Mouse (Mus musculus) midbrain, embryonic 13.5 days (tissue): Measurements from ENCODE around the gene Fthl17d. TPM values are rescaled to one million over a fixed set of nuclear protein-coding genes. Genes with fewer than 3 reads are reported as not detected.
A peak's percentile ranks its signal among the peaks of the same experiment; 100 is the strongest.
"Not testable (repeated sequence)": the region's sequence is repeated elsewhere in the genome, so short reads cannot be mapped to it uniquely, and the experiment has no call there.

Experiments
- ATAC-seq: fragments of 200-750 bp; cut with Nextera tagmentation; 2 replicates; pipeline ENCODE4 v1.8.0; 2017; ENCODE audit warnings: mild to moderate bottlenecking, moderate TSS enrichment, moderate library complexity
- H3K27ac ChIP-seq: fragments of 300-500 bp; sonication (generic); 2 replicates; pipeline ENCODE4 v1.5.1; 2015; ENCODE audit warnings: inconsistent platforms, mild to moderate bottlenecking, moderate library complexity
- H3K27me3 ChIP-seq: fragments of 300-500 bp; sonication (generic); 2 replicates; pipeline ENCODE4 v1.6.1; 2015; ENCODE audit warnings: mild to moderate bottlenecking, inconsistent platforms
- H3K36me3 ChIP-seq: fragments of 300-500 bp; sonication (generic); 2 replicates; pipeline ENCODE4 v1.6.1; 2015; ENCODE audit warnings: mild to moderate bottlenecking, inconsistent platforms
- H3K4me1 ChIP-seq: fragments of 300-500 bp; sonication (generic); replicated peaks from 2 replicates; pipeline ENCODE4 v1.6.1; 2015; ENCODE audit warnings: inconsistent platforms
- H3K4me2 ChIP-seq: fragments of 300-500 bp; sonication (generic); replicated peaks from 2 replicates; pipeline ENCODE4 v1.6.1; 2015; ENCODE audit warnings: moderate library complexity, mild to moderate bottlenecking, inconsistent platforms
- H3K4me3 ChIP-seq: fragments of 300-500 bp; sonication (generic); replicated peaks from 2 replicates; pipeline ENCODE4 v1.5.1; 2015; ENCODE audit warnings: mild to moderate bottlenecking, inconsistent platforms
- H3K9ac ChIP-seq: fragments of 300-500 bp; sonication (generic); replicated peaks from 2 replicates; pipeline ENCODE4 v1.6.1; 2015; ENCODE audit warnings: mild to moderate bottlenecking, inconsistent platforms
- H3K9me3 ChIP-seq: fragments of 300-500 bp; sonication (generic); 2 replicates; pipeline ENCODE4 v1.6.1; 2016; ENCODE audit warnings: mild to moderate bottlenecking, inconsistent platforms
- WGBS: fragments of 180-500 bp; shearing (Covaris S2); methylation state at CpG from one replicate; pipeline ENCODE4 v1.1.7; 2015; 5-methylcytosine and 5-hydroxymethylcytosine counted together
- polyA plus RNA-seq: library from polyadenylated mRNA; unstranded; fragments of >200 nt; fragmentation: Nextera tagmentation; extraction: Ambion mirVana; gene quantifications from 2 replicates; pipeline ENCODE4 v1.2.1, GENCODE M21; 2015

Fthl17d gene
- not detected in 2 replicates for polyA plus RNA-seq

DNA sequence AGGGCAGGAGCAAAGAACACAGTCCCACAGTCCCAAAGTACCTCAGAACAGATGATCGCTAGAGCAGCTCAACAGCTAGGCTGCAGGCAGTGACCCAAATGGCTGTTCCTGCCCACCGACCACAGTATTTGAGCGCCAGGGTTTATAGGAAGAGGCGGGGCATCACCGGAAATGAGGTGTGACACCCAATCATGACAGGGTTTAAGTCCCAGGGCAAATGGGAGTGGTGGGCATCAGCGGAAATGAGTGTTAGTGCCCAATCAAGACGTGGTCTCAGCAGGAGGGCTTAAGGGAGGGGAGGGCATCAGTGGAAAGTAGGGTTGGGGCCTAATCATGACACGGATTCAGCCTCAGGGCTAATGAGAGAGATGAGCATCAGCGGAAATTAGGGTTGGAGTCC lies at the start of gene Fthl17d:
Fthl17d (minus strand) TSS at position 101 of the 400 bp plus-strand sequence.
- not testable (repeated sequence) for H3K4me3 ChIP-seq, H3K27ac ChIP-seq, H3K4me1 ChIP-seq, H3K9ac ChIP-seq, H3K36me3 ChIP-seq, H3K4me2 ChIP-seq, H3K9me3 ChIP-seq, H3K27me3 ChIP-seq, ATAC-seq
- WGBS: no CpG with 5 or more reads among the region's 9 CpGs

DNA sequence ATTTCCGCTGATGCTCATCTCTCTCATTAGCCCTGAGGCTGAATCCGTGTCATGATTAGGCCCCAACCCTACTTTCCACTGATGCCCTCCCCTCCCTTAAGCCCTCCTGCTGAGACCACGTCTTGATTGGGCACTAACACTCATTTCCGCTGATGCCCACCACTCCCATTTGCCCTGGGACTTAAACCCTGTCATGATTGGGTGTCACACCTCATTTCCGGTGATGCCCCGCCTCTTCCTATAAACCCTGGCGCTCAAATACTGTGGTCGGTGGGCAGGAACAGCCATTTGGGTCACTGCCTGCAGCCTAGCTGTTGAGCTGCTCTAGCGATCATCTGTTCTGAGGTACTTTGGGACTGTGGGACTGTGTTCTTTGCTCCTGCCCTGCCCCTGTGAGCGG lies 46.6 kb upstream of the Fthl17d start, which contains the start of gene Fthl17e:
Fthl17e (plus strand) TSS at position 301 of the 400 bp plus-strand sequence.
- no CpG with 5 or more reads among the region's 10 CpGs for WGBS
- not testable (repeated sequence) for H3K4me1 ChIP-seq, H3K4me2 ChIP-seq, H3K4me3 ChIP-seq, H3K36me3 ChIP-seq, ATAC-seq, H3K9ac ChIP-seq, H3K27me3 ChIP-seq, H3K9me3 ChIP-seq, H3K27ac ChIP-seq

DNA sequence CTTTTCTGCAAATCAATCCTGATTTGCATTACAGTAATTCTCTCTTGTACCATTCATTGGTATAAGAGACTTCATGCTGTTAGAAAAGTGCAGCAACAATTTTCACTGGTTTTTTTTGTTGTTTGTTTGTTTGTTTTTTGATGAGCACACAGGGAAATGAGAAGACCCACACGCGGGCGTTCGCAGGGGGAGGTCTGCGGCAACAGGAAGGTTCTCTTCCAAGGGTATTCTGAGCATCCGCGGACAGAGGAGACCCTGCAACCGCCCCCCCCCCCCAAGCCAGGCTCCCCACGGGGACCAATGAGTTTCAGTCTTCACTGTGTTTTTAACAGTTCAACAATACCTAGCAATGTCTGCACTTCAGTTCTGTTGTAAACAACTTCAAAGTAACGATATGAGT lies 32.9 kb upstream of the Fthl17d start:
- H3K27me3 ChIP-seq: no peaks in the 10 kb centered on the region
- ATAC-seq: no peak
- H3K4me2 ChIP-seq: no peak overlapping the region
- H3K4me1 ChIP-seq: no peaks in the 10 kb centered on the region
- 66% methylated on average over 10 of the region's 10 CpGs for WGBS
- H3K4me3 ChIP-seq: no peak overlapping the region
- no peak overlapping the region for H3K9ac ChIP-seq
- H3K36me3 ChIP-seq: no peaks in the 10 kb centered on the region
- no peaks in the 10 kb centered on the region for H3K9me3 ChIP-seq
- no peak overlapping the region for H3K27ac ChIP-seq

DNA sequence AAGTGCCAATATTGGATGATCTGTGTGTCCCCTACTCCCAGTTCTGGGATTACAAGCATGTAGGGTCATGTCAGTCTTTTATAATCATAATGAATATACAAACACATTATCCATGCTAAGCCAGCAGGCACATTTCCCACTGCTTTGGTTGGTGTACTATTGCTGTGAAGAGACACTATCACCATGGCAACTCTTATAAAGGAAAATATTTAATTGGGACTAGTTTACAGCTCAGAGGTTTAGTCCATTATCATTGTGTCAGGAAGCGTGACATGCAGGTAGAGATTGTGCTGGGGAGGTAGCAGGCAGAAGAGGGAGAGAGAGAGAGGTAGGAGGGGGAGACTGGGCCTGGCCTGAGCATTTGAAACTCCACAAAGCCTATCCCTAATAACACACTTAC lies 29.5 kb upstream of the Fthl17d start:
- Histone ChIP-seq H3K36me3 (no peaks in the 10 kb centered on the region), H3K9ac (no peak overlapping the region), H3K27me3 (no peaks in the 10 kb centered on the region), H3K27ac (no peak overlapping the region), H3K4me3 (no peak overlapping the region), H3K9me3 (no peaks in the 10 kb centered on the region), H3K4me2 (no peak overlapping the region), H3K4me1 (no peaks in the 10 kb centered on the region)
- ATAC-seq: no peak
- 36% methylated on average over 1 of the region's 1 CpGs for WGBS

DNA sequence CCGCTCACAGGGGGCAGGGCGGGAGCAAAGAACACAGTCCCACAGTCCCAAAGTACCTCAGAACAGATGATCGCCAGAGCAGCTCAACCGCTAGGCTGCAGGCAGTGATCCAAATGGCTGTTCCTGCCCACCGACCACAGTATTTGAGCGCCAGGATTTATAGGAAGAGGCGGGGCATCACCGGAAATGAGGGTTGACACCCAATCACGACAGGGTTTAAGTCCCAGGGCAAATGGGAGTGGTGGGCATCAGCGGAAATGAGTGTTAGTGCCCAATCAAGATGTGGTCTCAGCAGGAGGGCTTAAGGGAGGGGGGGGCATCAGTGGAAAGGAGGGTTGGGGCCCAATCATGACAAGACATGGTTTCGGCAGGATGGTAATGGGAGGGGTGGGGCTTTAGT lies 10.1 kb downstream of the Fthl17d start, which contains the start of gene Fthl17c:
Fthl17c (minus strand) TSS at position 101 of the 400 bp plus-strand sequence.
- not testable (repeated sequence) for ATAC-seq, H3K4me1 ChIP-seq, H3K27me3 ChIP-seq, H3K36me3 ChIP-seq, H3K9ac ChIP-seq, H3K27ac ChIP-seq, H3K9me3 ChIP-seq, H3K4me3 ChIP-seq, H3K4me2 ChIP-seq
- no CpG with 5 or more reads among the region's 11 CpGs for WGBS

DNA sequence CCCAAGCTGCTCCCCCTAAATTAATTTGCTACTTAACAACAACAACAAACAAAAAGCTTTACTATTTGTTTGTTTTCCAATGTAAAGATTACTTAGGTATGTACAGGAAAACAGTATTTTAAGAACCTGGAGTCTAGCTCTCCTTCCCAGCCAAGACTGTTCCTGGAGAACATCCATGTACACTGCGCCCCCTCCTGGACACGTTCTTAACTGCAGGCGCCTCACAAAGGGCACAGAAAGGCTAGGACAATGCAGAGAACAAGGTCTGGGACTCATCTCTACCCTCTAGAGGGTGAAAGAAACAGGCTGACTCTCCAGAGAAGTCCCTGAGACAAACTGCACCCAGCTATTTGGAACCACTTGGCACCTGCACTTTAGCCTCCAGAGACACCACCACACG lies 21.9 kb downstream of the Fthl17d start:
- 57% methylated on average over 4 of the region's 4 CpGs for WGBS
- not testable (repeated sequence) for H3K9ac ChIP-seq, ATAC-seq

DNA sequence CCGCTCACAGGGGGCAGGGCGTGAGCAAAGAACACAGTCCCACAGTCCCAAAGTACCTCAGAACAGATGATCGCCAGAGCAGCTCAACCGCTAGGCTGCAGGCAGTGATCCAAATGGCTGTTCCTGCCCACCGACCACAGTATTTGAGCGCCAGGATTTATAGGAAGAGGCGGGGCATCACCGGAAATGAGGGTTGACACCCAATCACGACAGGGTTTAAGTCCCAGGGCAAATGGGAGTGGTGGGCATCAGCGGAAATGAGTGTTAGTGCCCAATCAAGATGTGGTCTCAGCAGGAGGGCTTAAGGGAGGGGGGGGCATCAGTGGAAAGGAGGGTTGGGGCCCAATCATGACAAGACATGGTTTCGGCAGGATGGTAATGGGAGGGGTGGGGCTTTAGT lies 23.7 kb downstream of the Fthl17d start, which contains the start of gene Fthl17b:
Fthl17b (minus strand) TSS at position 101 of the 400 bp plus-strand sequence.
- H3K36me3 ChIP-seq, H3K9ac ChIP-seq, H3K4me1 ChIP-seq, H3K27me3 ChIP-seq, H3K4me3 ChIP-seq, H3K9me3 ChIP-seq, ATAC-seq, H3K27ac ChIP-seq, H3K4me2 ChIP-seq: not testable (repeated sequence)
- 94% methylated on average over 4 of the region's 11 CpGs for WGBS

More for the DNA sequence above, 21.9 kb downstream of the Fthl17d start:
- H3K4me3 ChIP-seq, H3K9me3 ChIP-seq, H3K36me3 ChIP-seq, H3K4me2 ChIP-seq, H3K27me3 ChIP-seq, H3K27ac ChIP-seq, H3K4me1 ChIP-seq: not testable (repeated sequence)

DNA sequence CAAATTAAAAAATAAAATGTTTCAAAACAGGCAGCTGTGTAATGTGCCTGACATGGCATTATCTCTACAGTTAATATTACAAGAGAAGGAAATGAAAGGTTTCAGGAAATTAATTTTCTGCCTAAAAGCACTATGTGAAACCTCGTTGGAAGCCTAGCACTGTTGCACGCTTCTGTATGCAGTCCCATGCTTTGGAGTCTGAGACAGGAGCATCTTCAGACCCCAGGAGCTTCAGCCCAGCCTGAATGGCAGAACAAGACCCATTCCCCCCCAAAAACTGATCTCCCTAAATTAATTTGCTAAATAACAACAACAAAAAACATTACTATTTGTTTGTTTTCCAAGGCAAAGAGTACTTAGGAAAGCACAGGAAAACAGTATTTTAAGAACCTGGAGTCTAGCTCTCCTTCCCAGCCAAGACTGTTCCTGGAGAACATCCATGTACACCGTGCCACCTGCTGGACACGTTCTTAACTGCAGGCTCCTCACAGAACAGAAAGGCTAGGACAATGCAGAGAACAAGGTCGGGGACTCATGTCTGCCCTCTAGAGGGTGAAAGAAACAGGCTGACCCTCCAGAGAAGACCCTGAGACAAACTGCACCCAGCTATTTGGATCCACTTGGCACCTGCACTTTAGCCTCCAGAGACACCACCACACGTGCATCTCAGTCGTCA lies 38.3 kb downstream of the Fthl17d start:
- H3K4me3 ChIP-seq, H3K4me1 ChIP-seq, H3K27me3 ChIP-seq, H3K9ac ChIP-seq, H3K36me3 ChIP-seq, H3K27ac ChIP-seq, H3K4me2 ChIP-seq, H3K9me3 ChIP-seq: not testable (repeated sequence)
- WGBS: 18% methylated on average over 7 of the region's 7 CpGs
- peak; percentile 88 for ATAC-seq

DNA sequence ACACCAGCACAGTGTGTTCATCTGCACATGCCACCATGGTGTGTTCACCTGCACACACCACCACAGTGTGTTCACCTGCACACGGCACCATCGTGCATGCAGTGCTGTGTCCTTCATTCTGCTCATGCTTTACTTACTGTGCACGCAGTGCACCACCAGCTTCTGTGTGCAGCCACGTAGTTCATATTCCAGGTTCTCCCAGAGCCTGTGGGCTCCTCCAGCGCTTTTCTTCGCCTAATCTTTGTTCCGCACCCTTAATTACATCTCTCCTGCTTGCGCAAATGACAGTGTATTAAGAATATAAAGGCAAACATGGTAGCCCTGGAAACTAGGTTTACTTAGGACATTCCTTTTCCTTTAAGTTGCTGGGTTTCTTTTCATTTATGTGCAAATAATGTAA lies 42.5 kb downstream of the Fthl17d start:
- Histone ChIP-seq H3K9ac (no peak overlapping the region), H3K4me1 (no peaks in the 10 kb centered on the region), H3K36me3 (no peaks in the 10 kb centered on the region), H3K9me3 (no peaks in the 10 kb centered on the region), H3K4me2 (no peak overlapping the region), H3K27me3 (no peaks in the 10 kb centered on the region), H3K4me3 (no peak overlapping the region), H3K27ac (no peak overlapping the region)
- no peak for ATAC-seq
- WGBS: 72% methylated on average over 8 of the region's 8 CpGs

Other genes starting within 250 kb of the Fthl17d start
- not detected in 2 replicates for gene Ssx9, start 238.3 kb downstream of the Fthl17d start, polyA plus RNA-seq
- gene Ssxb5, start 183.1 kb downstream of the Fthl17d start, polyA plus RNA-seq: not detected in 2 replicates
- gene Gm6592, start 142.8 kb downstream of the Fthl17d start, polyA plus RNA-seq: not detected in 2 replicates
- gene Gm5751, start 112.5 kb downstream of the Fthl17d start, polyA plus RNA-seq: not detected in 2 replicates
- 18.1 and 21.2 TPM in 2 replicates for gene B630019K06Rik, start 94.4 kb downstream of the Fthl17d start, polyA plus RNA-seq
- not detected in 2 replicates for gene Fthl17b, start 23.8 kb downstream of the Fthl17d start, polyA plus RNA-seq
- not detected in 2 replicates for gene Fthl17c, start 10.2 kb downstream of the Fthl17d start, polyA plus RNA-seq
- not detected in 2 replicates for gene Fthl17e, start 46.7 kb upstream of the Fthl17d start, polyA plus RNA-seq
- not detected in 2 replicates for gene Fthl17f, start 76.3 kb upstream of the Fthl17d start, polyA plus RNA-seq
- gene 4930402K13Rik, start 117.8 kb upstream of the Fthl17d start, polyA plus RNA-seq: not detected in 2 replicates
- gene Lancl3, start 213.1 kb upstream of the Fthl17d start, polyA plus RNA-seq: 4.0 and 4.1 TPM in 2 replicates